Mouse (Mus musculus): ENCODE data around the gene Ppfibp2. TPM values are rescaled to one million over a fixed set of nuclear protein-coding genes. Genes with fewer than 3 reads are reported as not detected.
A peak's percentile ranks its signal among the peaks of the same experiment; 100 is the strongest.

The Ppfibp2 gene
- total RNA-seq, 4 experiments from 2014 or later = 7.6 to 10.9 (median 10.7) TPM

GRCm38 (mm10) chr7:107756748-107757147 is 161.7 kb downstream of the Ppfibp2 start:
- DNase-seq (ENCODE audit: low spot score in 2 of 2) = no peak

- no peak for DNase-seq (ENCODE audit: low spot score in 2 of 2)
Measured at GRCm38 (mm10) chr7:107757308-107758151, 162.5 kb downstream of the Ppfibp2 start, which contains the start of gene Cyb5r2. Cyb5r2 (minus strand) TSS chr7:107758032.

- no peak for DNase-seq (ENCODE audit: low spot score in 2 of 2)
Measured at GRCm38 (mm10) chr7:107770812-107771211, 175.8 kb downstream of the Ppfibp2 start.

GRCm38 (mm10) chr7:107778216-107778615 is 183.2 kb downstream of the Ppfibp2 start:
- no peak for DNase-seq (ENCODE audit: low spot score in 2 of 2)

GRCm38 (mm10) chr7:107779611-107780010 is 184.6 kb downstream of the Ppfibp2 start:
- no peak for DNase-seq (ENCODE audit: low spot score in 2 of 2)

GRCm38 (mm10) chr7:107787977-107788620 is 193.1 kb downstream of the Ppfibp2 start:
- peak in 1 of 2 experiments; percentile 7 for DNase-seq (ENCODE audit: low spot score in 2 of 2)

GRCm38 (mm10) chr7:107796500-107796899 is 201.5 kb downstream of the Ppfibp2 start:
- DNase-seq (ENCODE audit: low spot score in 2 of 2) = no peak

Other genes with a start within 250 kb of the Ppfibp2 start
- 1 to 10 TPM; 4.7 to 6.4 (median 6.0) TPM for gene Syt9, start 224.5 kb upstream of the Ppfibp2 start, total RNA-seq (2022)
- gene Olfml1, start 27.8 kb upstream of the Ppfibp2 start, total RNA-seq (2022) = 10 to 100 TPM; 16.1 to 20.2 (median 17.3) TPM
- not detected for gene 5330417H12Rik, start 30.0 kb downstream of the Ppfibp2 start, total RNA-seq (2022)
- under 1 TPM in 3 of 4 experiments, not detected in 1; 0.16 to 0.43 (median 0.27) TPM for gene Cyb5r2, start 162.8 kb downstream of the Ppfibp2 start, total RNA-seq (2022)
- gene Ovch2, start 206.0 kb downstream of the Ppfibp2 start, total RNA-seq (2022) = not detected
- not detected for gene Olfr467, start 217.1 kb downstream of the Ppfibp2 start, total RNA-seq (2022)
- gene Olfr469, start 230.3 kb downstream of the Ppfibp2 start, total RNA-seq (2022) = not detected

Data from layer of hippocampus, adult 8-10 months (tissue).